Mouse (Mus musculus) E14TG2a.4 (cell line): ENCODE data around the gene Nol4l.

Experiments
- H3K27me3 ChIP-seq: 2 replicates; pipeline ENCODE4 v1.6.1; 2014; ENCODE audit warnings: low read length, control low read depth; ENCODE audit not compliant: insufficient read depth
- H3K36me3 ChIP-seq: 2 replicates; pipeline ENCODE4 v1.6.1; 2014; ENCODE audit warnings: low read length, control low read depth; ENCODE audit not compliant: insufficient read depth
- H3K4me1 ChIP-seq: replicated peaks from 2 replicates; pipeline ENCODE4 v1.6.1; 2014; ENCODE audit warnings: low read depth, low read length, control low read depth
- H3K4me3 ChIP-seq: replicated peaks from 2 replicates; pipeline ENCODE4 v1.5.1; 2014; ENCODE audit warnings: mild to moderate bottlenecking, low read length
- H3K9me3 ChIP-seq: 2 replicates; pipeline ENCODE4 v1.6.1; 2014; ENCODE audit warnings: low read length, control low read depth
- CTCF ChIP-seq: conservative IDR thresholded peaks from 2 replicates; pipeline ENCODE4 v1.5.1; 2014; ENCODE audit warnings: low read length
- NANOG ChIP-seq: IDR thresholded peaks from 2 replicates; pipeline ENCODE4 v1.6.1; 2014; ENCODE audit warnings: borderline replicate concordance, low read length, mixed read lengths
- POU5F1 ChIP-seq: IDR thresholded peaks from 2 replicates; pipeline ENCODE4 v1.6.1; 2014; ENCODE audit warnings: low read length, borderline replicate concordance

The Nol4l gene

DNA sequence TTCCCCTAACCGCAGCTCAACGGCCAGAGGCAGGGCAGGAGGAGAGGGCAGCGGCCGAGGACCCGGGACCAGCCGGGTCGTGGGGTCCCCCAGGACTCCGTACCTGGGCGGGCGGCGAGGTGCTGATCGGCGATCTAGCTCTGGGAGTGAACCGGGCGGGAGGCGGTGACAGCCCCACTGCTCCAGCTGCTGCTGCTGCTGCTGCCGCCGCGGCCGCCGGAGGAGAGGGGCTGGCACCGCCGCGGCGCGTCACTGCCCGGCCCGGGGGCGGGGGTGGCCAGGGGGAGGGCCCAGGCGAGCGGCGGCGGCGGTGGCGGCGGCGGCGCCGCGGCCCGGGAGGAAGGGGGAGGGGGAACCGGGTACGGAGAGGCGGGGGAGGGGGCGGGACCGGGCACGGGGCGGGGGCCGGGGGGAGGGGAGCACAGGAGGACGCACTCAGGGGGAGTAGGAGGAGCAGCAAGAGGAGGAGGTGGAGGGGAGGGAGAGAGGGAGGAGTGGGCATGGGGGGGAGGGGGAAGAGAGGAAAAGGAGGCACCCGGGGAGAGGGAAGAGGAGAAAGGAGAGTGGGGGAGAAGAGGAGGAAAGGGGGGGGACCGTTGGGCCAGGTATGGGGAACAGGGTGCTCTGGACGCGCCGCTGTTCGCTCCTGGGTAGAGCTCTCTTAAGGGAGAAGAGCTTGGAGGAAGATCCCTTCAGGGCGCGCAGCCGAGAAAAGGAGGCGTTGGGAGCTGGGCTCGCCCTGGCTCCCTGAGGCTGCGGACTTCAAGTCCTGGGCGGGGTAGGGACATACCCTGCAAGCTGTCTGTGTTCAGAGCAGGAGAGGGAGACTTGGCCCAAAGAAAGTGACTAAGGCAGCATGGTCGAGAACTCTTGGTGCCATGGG, 85.3 kb downstream of the Nol4l start:
- Histone ChIP-seq H3K4me3 (peak overlapping the region; percentile 90), H3K4me1 (peaks cover 52% of the 10 kb centered on the region), H3K36me3 (no peaks in the 10 kb centered on the region), H3K27me3 (peaks cover 62% of the 10 kb centered on the region), H3K9me3 (no peaks in the 10 kb centered on the region)
- TF ChIP-seq NANOG = no peak
- TF ChIP-seq POU5F1 = no peak
- TF ChIP-seq CTCF = no peak

GRCm38 (mm10) chr2:153443434-153444240, 86.1 kb downstream of the Nol4l start:
- TF ChIP-seq POU5F1 = no peak
- no peak for TF ChIP-seq CTCF
- TF ChIP-seq NANOG = no peak
- Histone ChIP-seq H3K36me3 (no peaks in the 10 kb centered on the region), H3K9me3 (no peaks in the 10 kb centered on the region), H3K27me3 (peaks cover 62% of the 10 kb centered on the region), H3K4me3 (peak overlapping the region; percentile 90), H3K4me1 (peaks cover 52% of the 10 kb centered on the region)

DNA sequence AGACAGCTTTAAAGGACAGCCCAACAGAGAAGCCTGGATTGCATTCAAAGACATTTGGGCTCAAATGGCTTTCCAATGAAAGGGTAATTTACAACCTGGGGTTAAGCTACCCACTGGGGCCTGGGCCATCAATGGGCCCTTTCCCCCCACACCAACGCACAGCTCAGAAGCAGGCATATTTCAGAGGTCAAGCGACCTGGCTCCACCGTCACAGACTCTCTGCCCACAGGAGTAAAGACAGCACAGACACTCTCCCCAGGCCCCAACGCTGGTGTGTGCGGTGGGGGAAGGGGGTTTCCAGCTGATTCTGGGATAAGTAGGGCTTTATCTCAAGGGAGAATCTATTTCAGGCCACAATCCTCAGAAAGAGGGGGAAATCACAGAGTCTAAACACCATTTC, 87.1 kb downstream of the Nol4l start:
- H3K27me3 ChIP-seq = peaks cover 54% of the 10 kb centered on the region
- H3K9me3 ChIP-seq = no peaks in the 10 kb centered on the region
- H3K4me1 ChIP-seq = peaks cover 59% of the 10 kb centered on the region
- H3K4me3 ChIP-seq = peak overlapping the region; percentile 43
- TF ChIP-seq POU5F1 = no peak
- no peaks in the 10 kb centered on the region for H3K36me3 ChIP-seq

DNA sequence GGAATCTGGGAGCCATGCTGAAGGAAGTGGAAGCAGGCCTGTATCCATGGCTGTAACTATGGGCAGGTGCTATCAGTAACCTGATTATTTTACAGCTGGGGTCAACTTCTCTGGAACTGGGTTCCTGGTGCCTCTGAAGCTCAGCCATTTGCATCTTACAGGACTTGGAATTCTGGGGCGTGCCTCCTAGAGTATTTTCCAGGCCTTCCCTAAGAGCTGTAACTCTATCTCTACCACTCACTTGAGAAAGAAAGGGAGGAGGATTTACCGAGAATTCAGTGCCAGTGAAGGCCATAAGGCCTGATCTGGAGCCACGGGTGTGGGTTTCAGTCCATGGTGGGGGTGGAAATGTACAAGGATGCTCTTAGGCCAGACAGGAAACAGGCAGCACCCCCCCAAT, 88.5 kb downstream of the Nol4l start:
- H3K4me1 ChIP-seq = peaks cover 70% of the 10 kb centered on the region
- H3K9me3 ChIP-seq = no peaks in the 10 kb centered on the region
- peaks cover 39% of the 10 kb centered on the region for H3K27me3 ChIP-seq
- no peaks in the 10 kb centered on the region for H3K36me3 ChIP-seq
- TF ChIP-seq POU5F1 (no peak), NANOG (no peak), CTCF (no peak)
- H3K4me3 ChIP-seq = 0 out of 2 replicates have a peak overlapping the region, but pooled peaks have one; percentile 7

- Histone ChIP-seq H3K9me3 (no peaks in the 10 kb centered on the region), H3K36me3 (no peaks in the 10 kb centered on the region), H3K4me1 (peaks cover 71% of the 10 kb centered on the region), H3K27me3 (peaks cover 35% of the 10 kb centered on the region), H3K4me3 (no peak overlapping the region)
- no peak for TF ChIP-seq POU5F1
- TF ChIP-seq NANOG = no peak
- no peak for TF ChIP-seq CTCF
These were observed 89.0 kb downstream of the Nol4l start for GRCm38 (mm10) chr2:153440755-153441154.

DNA sequence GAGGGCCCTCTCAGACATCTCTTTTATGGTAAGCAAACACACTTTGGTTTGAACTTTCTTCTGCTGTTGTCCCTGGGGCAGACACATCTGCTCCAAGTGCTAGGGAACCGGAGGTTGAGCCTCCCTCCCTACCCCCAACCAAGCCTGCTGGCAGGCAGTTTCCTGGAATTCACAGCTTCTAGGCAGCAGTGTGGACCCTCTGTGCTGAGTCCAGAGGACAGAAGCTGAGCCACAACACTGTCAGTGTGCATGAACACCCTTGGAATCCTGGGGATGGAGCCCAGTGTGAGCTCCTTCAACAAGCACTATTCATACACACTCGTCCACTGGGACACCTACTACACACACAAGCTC, 92.5 kb downstream of the Nol4l start:
- H3K27me3 ChIP-seq = peaks cover 5% of the 10 kb centered on the region
- no peaks in the 10 kb centered on the region for H3K9me3 ChIP-seq
- H3K4me3 ChIP-seq = peak overlapping the region; percentile 43
- H3K36me3 ChIP-seq = peaks cover 4% of the 10 kb centered on the region; the same call in 1 of the 2 replicates
- no peak for TF ChIP-seq CTCF
- no peak for TF ChIP-seq NANOG
- no peak for TF ChIP-seq POU5F1
- peaks cover 77% of the 10 kb centered on the region for H3K4me1 ChIP-seq

DNA sequence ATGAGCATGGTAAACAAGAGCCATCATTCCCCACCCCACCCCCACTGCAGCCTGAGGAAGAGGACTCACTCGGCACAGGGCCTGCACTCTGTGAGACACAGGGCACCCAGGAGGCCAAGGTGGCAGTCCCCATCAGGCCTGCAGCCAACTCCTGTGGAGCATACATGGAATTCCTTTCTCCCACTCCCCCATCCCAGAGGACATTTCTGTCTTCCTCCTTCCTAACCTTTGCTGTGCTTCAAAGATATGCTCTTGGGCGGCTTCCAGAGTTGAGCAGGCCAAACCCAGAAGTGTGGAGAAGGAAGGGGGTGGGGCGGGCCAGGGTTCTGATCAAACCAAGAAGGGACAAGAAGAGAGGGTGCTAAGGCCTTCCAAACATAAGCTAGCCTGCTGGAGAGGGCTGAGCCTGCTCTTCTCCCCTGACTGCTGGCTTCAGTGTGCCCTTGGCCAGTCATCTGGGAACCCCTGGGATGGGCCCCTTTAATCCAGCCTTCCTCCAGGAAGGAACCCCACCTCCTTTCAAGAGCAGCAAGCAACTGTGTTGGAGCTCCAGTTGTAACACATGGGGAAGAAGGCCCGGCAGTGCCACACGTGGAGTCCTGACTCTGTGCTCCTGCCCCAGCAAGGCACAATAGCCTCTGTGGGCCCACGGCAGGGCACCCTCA, 93.0 kb downstream of the Nol4l start:
- H3K4me1 ChIP-seq = peaks cover 74% of the 10 kb centered on the region
- H3K9me3 ChIP-seq = no peaks in the 10 kb centered on the region
- TF ChIP-seq CTCF (no peak), POU5F1 (no peak), NANOG (no peak)
- peaks cover under 1% of the 10 kb centered on the region; the same call in 1 of the 2 replicates for H3K27me3 ChIP-seq
- peaks cover 4% of the 10 kb centered on the region; the same call in 1 of the 2 replicates for H3K36me3 ChIP-seq
- H3K4me3 ChIP-seq = peak overlapping the region; percentile 43
